Mouse (Mus musculus): Measurements from ENCODE around the gene Gm10401.

Gene Gm10401

DNA sequence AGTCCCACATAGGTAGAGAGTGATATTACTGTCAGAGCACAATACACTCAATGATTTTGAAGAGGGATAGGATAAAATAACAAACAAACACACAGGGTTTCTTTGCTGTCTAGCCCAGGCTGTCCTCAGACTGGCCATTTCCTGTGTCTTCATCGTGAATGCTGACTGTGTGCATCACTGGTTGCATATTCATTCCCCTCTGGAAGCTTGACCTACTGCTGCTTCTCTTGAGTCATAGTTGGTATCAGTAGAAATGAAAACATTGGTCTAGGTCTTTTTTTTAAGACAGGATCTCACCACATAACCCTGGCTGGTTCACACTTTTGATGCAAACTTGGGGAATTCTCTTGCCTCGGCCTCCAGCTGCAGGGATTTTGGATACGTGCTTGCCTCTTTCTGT is 28.5 kb downstream of the Gm10401 start:
- no peak for DNase-seq (ENCODE audit: low spot score)

DNA sequence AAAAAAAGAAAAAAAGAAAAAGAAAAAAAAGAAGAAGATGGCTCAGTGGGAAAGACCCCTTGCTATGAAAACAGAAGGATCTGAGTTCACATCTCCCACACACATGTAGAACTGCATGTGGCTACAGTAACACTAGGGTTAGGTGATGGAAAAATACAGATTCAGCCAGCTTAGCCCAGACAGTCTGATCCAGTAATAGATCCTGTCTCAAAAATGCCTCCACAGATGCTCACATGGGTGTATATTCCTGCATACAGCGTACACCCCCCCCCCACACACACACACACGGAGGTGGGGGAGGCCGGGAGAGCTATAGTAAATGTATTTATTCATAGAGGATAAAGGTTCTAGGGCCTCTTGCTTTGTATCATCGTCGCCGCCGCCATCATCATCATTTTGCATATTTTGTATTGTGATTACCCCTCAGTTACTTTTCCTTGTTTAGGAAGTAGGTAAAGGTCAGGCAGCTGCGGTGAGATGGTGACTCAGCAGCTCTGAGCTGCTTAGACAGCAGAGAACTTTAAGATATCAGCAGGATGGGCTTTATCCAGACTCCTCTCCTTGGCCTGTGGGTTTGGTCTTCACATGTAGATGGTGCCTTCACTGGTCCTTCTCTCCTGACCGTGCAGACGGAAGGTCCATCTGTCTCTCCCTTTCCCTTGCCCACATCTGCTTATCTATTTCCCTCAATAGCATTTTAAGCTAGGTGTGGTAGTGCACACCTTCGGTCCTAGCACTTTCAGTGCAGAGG is 29.2 kb downstream of the Gm10401 start:
- DNase-seq (ENCODE audit: low spot score): no peak

DNA sequence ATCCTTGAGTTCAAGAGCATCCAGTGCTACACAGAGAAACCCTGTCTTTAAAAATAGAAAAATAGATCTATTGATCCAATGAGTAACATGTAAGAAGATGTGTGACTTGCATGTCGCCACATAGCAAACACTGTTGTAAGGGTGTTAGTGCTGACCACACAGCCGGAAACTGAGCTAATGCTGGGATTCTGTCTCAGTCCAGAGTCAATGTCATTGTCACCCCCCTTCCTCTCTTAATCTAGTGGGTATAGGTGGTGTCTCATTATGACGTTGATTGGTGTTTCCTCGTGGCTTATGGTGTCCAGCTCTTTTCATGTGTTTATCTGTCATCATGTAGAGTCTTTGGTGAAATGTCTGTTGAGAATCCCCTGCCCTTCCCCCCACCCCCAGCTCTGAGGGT is 31.9 kb downstream of the Gm10401 start:
- no peak for DNase-seq (ENCODE audit: low spot score)

DNA sequence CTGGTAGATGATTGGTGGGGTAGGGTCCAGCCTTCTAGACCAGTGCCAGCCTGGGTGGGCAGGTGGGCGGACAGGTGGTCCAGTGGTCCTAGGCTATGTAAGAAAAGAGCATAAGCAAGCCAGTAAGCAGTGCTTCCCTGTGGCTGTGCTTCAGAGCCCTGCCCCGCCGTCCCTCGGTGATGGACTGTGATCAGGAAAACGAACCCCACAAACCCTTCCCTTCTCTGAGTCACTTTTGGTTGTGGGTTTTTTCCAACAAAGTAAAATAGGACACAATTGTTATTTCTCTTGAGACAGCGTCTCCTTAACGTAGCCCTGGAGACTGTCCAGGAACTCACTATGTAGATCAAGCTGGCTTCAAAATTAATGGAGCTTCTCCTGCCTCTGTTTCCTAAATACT is 34.7 kb downstream of the Gm10401 start:
- DNase-seq (ENCODE audit: low spot score): no peak

DNA sequence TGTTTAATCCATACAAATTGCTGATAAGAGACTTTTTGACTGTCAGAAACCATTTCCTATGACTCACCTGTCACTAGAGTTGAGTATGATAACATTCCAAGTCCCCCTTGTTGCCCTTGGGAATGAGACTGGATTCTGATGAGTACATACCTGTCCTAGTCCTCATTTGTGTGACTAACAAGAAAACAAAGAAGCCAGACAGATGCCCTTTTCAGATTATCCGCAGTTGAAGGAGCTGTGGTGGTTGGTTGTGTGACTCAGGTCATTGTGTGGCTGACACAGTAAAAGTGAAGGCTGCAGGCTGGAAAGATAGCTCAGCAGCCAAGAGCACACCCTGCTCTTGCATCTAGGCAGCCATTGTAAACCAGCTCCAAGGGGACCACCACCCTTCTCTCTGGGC is 35.5 kb downstream of the Gm10401 start:
- no peak for DNase-seq (ENCODE audit: low spot score)

DNA sequence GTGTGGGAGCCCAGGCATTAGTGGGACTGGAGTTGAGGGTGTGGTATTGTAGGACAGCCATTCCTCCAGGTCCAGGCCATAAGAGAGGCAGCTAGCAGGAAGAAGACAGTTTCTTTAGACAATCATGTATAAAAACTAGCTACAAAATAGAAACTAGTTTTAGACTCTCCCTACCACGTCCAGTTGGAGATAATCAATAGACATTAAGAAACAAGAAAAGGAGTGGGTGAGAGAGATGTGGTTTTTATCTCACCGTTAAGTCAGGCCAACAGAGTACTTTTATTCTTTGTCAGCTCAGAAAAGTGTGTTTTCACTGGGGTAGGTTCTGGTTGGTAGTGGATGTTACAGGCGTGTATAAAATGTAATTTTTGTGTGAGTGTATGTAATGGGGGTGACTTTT is 37.1 kb downstream of the Gm10401 start:
- DNase-seq (ENCODE audit: low spot score): no peak

DNA sequence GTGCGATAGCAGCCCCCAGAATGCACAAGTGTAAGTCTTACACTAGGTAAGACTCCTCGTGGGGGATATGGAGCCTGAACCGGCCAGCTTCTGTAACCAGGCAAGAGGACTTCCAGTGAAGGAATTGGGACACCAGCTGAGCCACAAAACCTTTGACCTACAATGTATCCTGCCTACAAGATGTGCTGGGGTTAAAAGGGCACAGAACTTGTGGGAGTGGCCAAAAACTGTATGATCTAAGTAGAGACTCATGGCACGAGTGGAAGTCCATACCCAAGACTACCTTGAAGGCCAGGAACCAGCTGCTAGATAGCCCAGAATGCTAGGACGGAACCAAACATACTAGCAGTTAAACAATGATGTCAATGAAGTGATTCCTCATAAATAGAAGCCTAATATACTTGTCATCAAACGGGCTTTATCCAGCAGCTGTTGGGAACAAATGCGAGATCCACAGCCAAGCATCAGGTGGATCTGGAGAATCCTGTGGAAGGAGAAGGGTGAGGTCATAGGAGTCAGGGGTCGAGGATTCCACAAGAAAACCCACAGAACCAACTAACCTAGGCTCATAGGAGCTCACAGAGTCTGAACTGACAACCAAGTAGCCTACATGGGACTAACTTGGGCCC is 37.9 kb downstream of the Gm10401 start:
- DNase-seq (ENCODE audit: low spot score): peak; percentile 11

DNA sequence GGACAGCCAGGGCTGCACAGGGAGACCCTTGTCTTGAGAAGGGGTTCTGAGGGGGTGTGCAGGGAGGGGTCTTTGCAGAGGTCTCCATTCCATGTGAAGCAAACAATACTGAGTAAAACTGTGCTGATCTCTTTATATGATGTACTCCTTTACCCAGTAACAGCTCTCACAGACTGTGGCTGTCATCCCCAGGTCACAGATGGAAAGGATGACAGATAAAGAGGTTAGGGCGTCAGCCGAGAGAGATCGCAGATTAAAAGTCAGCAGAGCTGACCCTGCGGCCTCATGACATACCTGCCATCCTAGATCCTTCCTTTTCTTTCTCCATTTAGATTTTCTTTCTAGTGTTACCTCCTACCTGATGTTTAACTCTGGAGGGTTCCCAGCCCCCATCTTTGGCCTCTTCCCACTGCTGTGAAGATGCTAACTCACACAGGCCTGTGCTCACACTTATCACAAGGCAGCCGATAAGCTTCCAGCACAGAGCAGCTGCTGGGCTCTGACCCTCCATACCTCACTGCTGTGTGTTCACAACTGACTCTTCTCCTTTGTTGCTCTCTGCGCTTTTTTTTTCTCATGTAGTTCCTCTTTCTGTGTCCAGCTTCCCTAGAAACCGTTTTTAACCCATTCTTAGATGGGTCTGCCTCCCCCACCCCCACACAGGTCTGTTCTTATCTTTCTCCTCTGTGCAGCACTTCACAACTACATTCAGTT is 39.4 kb downstream of the Gm10401 start:
- no peak for DNase-seq (ENCODE audit: low spot score)

DNA sequence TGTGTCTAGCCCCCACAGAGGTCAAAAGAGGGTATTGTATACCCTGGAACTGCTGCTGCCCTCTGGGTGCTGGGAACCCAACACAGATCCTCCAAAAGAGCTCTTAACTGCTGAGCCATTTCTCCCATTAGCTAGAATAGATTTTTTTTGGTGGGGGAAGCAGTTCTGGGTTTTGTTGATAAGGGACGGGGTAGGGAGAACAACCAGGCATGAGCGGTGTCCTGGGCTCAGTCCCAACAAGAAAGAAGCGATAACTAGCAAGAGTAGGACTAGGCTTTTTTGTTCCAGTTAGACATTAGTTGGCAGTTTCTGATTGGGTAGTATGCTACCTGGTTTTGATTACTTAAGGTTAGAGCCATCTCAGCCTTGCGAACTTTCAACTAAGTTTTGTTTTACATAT is 40.9 kb downstream of the Gm10401 start:
- no peak for DNase-seq (ENCODE audit: low spot score)

DNA sequence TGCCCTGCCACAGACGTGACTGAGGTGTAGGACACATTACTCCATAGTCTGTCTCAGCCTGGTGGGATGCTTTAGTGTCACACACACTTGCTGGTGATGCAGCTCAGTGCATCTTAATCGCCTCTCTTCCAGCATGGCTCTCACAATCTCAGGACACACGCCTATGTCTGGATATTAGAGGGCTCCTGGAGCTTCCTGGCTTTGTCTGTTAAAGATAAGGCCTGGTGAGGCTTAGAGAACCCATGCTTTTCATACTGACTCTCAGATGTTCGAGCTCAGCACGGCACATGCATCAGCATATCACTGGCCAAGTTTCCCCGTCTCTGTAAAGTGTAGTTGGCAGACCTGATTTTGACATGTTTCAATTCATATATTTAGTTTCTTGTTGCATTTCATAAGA is 42.7 kb downstream of the Gm10401 start:
- DNase-seq (ENCODE audit: low spot score): no peak

DNA sequence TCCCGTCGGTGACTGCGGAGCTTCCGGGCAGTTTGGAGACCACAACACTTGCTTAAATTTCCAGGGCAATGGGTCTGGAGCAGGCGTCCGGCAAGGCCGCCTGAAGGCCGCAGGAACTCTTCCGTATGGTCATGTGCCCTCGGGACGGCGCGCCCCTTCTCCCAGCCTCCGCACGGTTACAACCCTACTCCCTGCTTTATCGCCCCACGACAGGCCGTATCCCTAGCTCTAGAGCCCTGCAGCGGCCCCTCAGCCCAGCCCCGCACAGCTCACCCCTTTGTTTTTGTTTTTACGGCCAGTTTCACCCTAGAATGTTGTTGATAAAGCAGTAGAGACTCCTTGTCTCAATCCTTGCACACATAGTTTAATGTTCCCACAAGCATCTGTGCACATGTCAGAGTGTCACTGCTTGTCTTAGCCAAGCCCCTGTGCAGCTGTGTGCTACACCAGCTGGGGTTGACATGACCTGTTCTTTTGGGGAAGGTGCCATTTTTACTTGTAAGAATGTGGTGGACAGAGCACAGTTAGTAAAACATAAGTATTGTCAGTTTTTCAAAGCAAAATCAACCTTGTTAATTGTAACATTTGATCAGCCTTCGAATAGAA is 44.2 kb downstream of the Gm10401 start:
- DNase-seq (ENCODE audit: low spot score): no peak

DNA sequence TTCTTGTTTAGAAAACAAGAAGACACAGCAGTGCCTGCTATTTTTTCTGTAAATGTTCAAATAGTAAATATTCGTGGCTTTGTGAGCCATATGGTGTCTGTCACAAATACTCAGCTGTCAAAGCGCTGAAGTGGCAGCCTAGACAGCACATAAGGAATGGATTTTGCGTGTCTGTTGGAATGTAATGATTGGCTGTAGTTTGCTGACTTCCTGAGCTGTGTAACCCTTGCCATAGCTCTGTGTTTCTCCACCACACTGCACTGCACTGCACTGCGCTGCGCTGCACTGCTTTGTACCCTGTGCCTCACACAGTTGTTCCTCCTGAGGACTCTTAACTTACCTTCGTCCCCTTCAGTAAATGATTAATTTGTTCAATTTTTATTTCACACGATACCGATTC is 45.5 kb downstream of the Gm10401 start:
- DNase-seq (ENCODE audit: low spot score): no peak

DNA sequence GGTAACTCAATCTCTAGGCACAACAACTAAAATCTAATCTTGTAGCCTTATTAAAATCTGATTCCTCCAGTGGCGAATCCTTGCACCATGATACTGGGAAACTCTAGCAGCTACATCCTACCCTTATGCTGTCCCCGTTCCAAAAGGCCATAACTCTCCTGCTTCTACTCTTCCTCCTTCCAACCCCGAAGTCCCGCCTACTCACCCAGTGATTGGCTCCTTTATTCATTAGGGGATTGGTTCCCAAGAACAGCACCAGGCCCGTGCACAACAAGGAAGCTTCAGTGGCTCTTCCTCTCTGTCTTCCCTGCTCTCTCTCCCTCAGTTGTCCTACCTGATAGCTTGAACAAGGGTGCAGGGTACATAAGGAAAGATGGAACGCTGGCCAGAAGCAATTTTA is 47.3 kb downstream of the Gm10401 start:
- DNase-seq (ENCODE audit: low spot score): no peak

DNA sequence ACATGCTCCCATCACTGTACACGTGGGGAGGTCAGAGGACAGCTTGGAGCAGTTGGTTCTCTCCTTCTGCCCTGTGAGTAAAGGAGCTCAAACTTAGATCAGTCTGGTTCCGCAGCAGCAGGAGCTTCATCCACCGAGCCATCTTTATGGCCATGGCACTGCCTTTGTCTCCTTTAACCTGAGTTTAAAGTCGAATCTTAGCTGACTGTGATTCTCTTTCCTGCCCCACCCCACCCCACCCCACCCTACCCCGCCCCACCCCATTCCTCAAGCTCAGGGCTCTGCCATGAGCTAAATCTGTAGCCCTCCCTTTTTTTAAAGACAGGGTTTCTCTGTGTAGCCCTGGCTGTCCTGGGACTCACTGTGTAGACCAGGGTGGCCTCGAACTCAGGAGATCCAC is 48.4 kb downstream of the Gm10401 start:
- no peak for DNase-seq (ENCODE audit: low spot score)
